Mouse (Mus musculus) stomach, postnatal 0 days (tissue): ENCODE data around the gene Olfr267. TPM values are rescaled to one million over a fixed set of nuclear protein-coding genes. Genes with fewer than 3 reads are reported as not detected.
A peak's percentile ranks its signal among the peaks of the same experiment; 100 is the strongest.

ENCODE experiments used
- ATAC-seq: fragments of 200-750 bp; cut with Nextera tagmentation; 2 replicates; pipeline ENCODE4 v1.8.0; 2017; ENCODE audit not compliant: low FRiP score, low TSS enrichment
- DNase-seq: peaks from one replicate; pipeline ENCODE4 v3.0.0-alpha.2; 2016; ENCODE audit warnings: low spot score
- H3K27ac ChIP-seq: fragments of 300-500 bp; sonication (generic); replicated peaks from 2 replicates; pipeline ENCODE4 v1.5.1; 2014; ENCODE audit warnings: mild to moderate bottlenecking, control low read depth
- H3K27me3 ChIP-seq: fragments of 300-500 bp; sonication (generic); 2 replicates; pipeline ENCODE4 v1.6.1; 2014; ENCODE audit warnings: low read length; ENCODE audit not compliant: control insufficient read depth, insufficient read depth
- H3K36me3 ChIP-seq: fragments of 300-500 bp; sonication (generic); 2 replicates; pipeline ENCODE4 v1.6.1; 2014; ENCODE audit warnings: low read length, mixed read lengths; ENCODE audit not compliant: control insufficient read depth, insufficient read depth
- H3K4me1 ChIP-seq: fragments of 300-500 bp; sonication (generic); replicated peaks from 2 replicates; pipeline ENCODE4 v1.6.1; 2014; ENCODE audit warnings: antibody characterized with exemption; ENCODE audit not compliant: control insufficient read depth, insufficient read depth
- H3K4me2 ChIP-seq: fragments of 300-500 bp; sonication (generic); replicated peaks from 2 replicates; pipeline ENCODE4 v1.6.1; 2014; ENCODE audit warnings: low read depth, mild to moderate bottlenecking, control low read depth, moderate library complexity
- H3K4me3 ChIP-seq: fragments of 300-500 bp; sonication (generic); 2 replicates; pipeline ENCODE4 v1.5.1; 2014; ENCODE audit warnings: low read depth, low read length, control low read depth
- H3K9ac ChIP-seq: fragments of 300-500 bp; sonication (generic); 2 replicates; pipeline ENCODE4 v1.6.1; 2014; ENCODE audit warnings: mild to moderate bottlenecking, low read length, control low read depth, mixed read lengths
- H3K9me3 ChIP-seq: fragments of 300-500 bp; sonication (generic); 2 replicates; pipeline ENCODE4 v1.6.1; 2016; ENCODE audit warnings: low read length; ENCODE audit not compliant: control insufficient read depth
- CTCF ChIP-seq: IDR thresholded peaks from 2 replicates; pipeline ENCODE4 v1.5.1; 2016; ENCODE audit warnings: antibody characterized with exemption, low read depth, mild to moderate bottlenecking, moderate library complexity
- EP300 ChIP-seq: optimal IDR thresholded peaks from 2 replicates; pipeline ENCODE3; 2016; ENCODE audit warnings: antibody characterized with exemption
- WGBS: fragments of 180-500 bp; shearing (Covaris S2); extraction: QIAGEN DNeasy Blood & Tissue Kit; methylation state at CpG from one replicate; pipeline ENCODE4 v1.1.7; 2014; 5-methylcytosine and 5-hydroxymethylcytosine counted together
- polyA plus RNA-seq: library from polyadenylated mRNA; unstranded; fragments of >200 nt; fragmentation: Nextera tagmentation; extraction: Ambion mirVana; gene quantifications from 2 replicates; pipeline ENCODE4 v1.2.1, GENCODE M21; 2015

The Olfr267 gene
- polyA plus RNA-seq = 0.06 TPM in 1 of 2 replicates, not detected in the other

DNA sequence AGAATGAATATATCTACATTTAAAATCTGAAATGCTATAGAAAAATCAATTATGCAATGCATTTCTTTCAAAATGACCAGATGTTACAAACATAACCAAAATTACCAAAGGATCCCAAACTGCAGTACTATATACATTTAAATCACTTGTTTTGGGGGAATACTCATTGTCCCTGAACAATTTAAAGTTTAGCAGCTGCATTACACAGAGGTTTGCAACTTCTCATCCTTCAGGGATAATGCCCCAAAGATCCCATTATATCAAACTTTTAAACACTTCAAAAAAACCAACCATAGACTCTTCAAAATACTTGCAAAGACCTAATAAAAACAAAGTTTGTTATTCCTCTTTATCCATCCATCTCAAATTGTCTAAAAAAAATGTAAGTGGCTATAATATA, at the start of gene Olfr267:
TSS of gene Olfr267 (minus strand) at position 101 of the 400 bp plus-strand sequence.
- H3K9ac ChIP-seq = no peak within 1 kb of the TSS
- no peaks in the 10 kb centered on the region for H3K4me1 ChIP-seq
- H3K4me2 ChIP-seq = no peak within 1 kb of the TSS
- no peak for TF ChIP-seq EP300
- TF ChIP-seq CTCF = no peak
- H3K36me3 ChIP-seq = no peaks in the 10 kb centered on the region
- no peak within 1 kb of the TSS for H3K4me3 ChIP-seq
- ATAC-seq = no peak
- H3K9me3 ChIP-seq = no peaks in the 10 kb centered on the region
- H3K27me3 ChIP-seq = no peaks in the 10 kb centered on the region
- H3K27ac ChIP-seq = no peak within 1 kb of the TSS
- no peak for DNase-seq

GRCm38 (mm10) chr4:58832908-58833307, 45.4 kb upstream of the Olfr267 start:
- Histone ChIP-seq H3K4me3 (no peak overlapping the region), H3K9ac (no peak overlapping the region), H3K9me3 (no peaks in the 10 kb centered on the region), H3K27me3 (no peaks in the 10 kb centered on the region), H3K27ac (no peak overlapping the region), H3K36me3 (peaks cover 8% of the 10 kb centered on the region; the same call in 1 of the 2 replicates), H3K4me2 (no peak overlapping the region), H3K4me1 (no peaks in the 10 kb centered on the region)
- 67% methylated on average over 3 of the region's 3 CpGs for WGBS
- DNase-seq = no peak
- TF ChIP-seq CTCF (no peak), EP300 (no peak)
- ATAC-seq = no peak

- Histone ChIP-seq H3K36me3 (peaks cover 26% of the 10 kb centered on the region), H3K4me3 (no peak overlapping the region), H3K9ac (no peak overlapping the region), H3K27me3 (no peaks in the 10 kb centered on the region), H3K27ac (no peak overlapping the region), H3K4me1 (no peaks in the 10 kb centered on the region), H3K4me2 (no peak overlapping the region), H3K9me3 (no peaks in the 10 kb centered on the region)
- ATAC-seq = no peak
- TF ChIP-seq EP300 = no peak
- no peak for TF ChIP-seq CTCF
- 90% methylated on average over 4 of the region's 4 CpGs for WGBS
- no peak for DNase-seq
Measured at GRCm38 (mm10) chr4:58825921-58826320, 38.4 kb upstream of the Olfr267 start.

- no peaks in the 10 kb centered on the region for H3K4me1 ChIP-seq
- DNase-seq (no peak), ATAC-seq (no peak)
- H3K36me3 ChIP-seq = no peaks in the 10 kb centered on the region
- no peaks in the 10 kb centered on the region for H3K9me3 ChIP-seq
- H3K9ac ChIP-seq = no peak overlapping the region
- no peak for TF ChIP-seq CTCF
- TF ChIP-seq EP300 = no peak
- H3K27me3 ChIP-seq = no peaks in the 10 kb centered on the region
- WGBS = 37% methylated on average over 3 of the region's 3 CpGs
- H3K27ac ChIP-seq = no peak overlapping the region
- H3K4me3 ChIP-seq = no peak overlapping the region
- no peak overlapping the region for H3K4me2 ChIP-seq
Measured at GRCm38 (mm10) chr4:58786659-58787058, 857 bp downstream of the Olfr267 start.

GRCm38 (mm10) chr4:58763417-58763816, 24.1 kb downstream of the Olfr267 start:
- TF ChIP-seq EP300 (no peak), CTCF (no peak)
- ATAC-seq (no peak), DNase-seq (no peak)
- Histone ChIP-seq H3K27me3 (no peaks in the 10 kb centered on the region), H3K36me3 (no peaks in the 10 kb centered on the region), H3K4me1 (no peaks in the 10 kb centered on the region), H3K9me3 (no peaks in the 10 kb centered on the region), H3K4me2 (no peak overlapping the region), H3K4me3 (no peak overlapping the region), H3K9ac (no peak overlapping the region), H3K27ac (no peak overlapping the region)
- 67% methylated on average over 3 of the region's 3 CpGs for WGBS

- Histone ChIP-seq H3K9me3 (no peaks in the 10 kb centered on the region), H3K9ac (no peak overlapping the region), H3K36me3 (no peaks in the 10 kb centered on the region), H3K4me1 (no peaks in the 10 kb centered on the region), H3K27me3 (no peaks in the 10 kb centered on the region), H3K27ac (no peak overlapping the region), H3K4me3 (0 out of 2 replicates have a peak overlapping the region, but pooled peaks have one; percentile 6), H3K4me2 (peak overlapping the region; percentile 36; the same call in 1 of the 2 replicates)
- no peak for ATAC-seq
- no peak for DNase-seq
- WGBS = 39% methylated on average over 2 of the region's 2 CpGs
- no peak for TF ChIP-seq EP300
- peak; percentile 82 for TF ChIP-seq CTCF
Measured at GRCm38 (mm10) chr4:58749510-58749909, 38.0 kb downstream of the Olfr267 start.
